Mouse (Mus musculus): ENCODE data around the gene Gm10770. TPM values are rescaled to one million over a fixed set of nuclear protein-coding genes. Genes with fewer than 3 reads are reported as not detected.
"Not testable (repeated sequence)": the region's sequence is repeated elsewhere in the genome, so short reads cannot be mapped to it uniquely, and the experiment has no call there.

Gm10770 gene
- polyA plus RNA-seq (2015; fragmentation: Nextera tagmentation; extraction: Ambion mirVana): not detected in 2 replicates

- H3K4me3 ChIP-seq (replicated peaks); H3K4me2 ChIP-seq; H3K36me3 ChIP-seq; H3K27me3 ChIP-seq; DNase-seq; H3K4me1 ChIP-seq (replicated peaks); H3K27ac ChIP-seq; H3K9ac ChIP-seq; ATAC-seq (ENCODE audit: low read depth); H3K9me3 ChIP-seq (replicated peaks): not testable (repeated sequence)
- whole genome bisulfite sequencing (ENCODE audit: insufficient replicate concordance): 58% methylated on average over 4 of the region's 4 CpGs
Measured at GRCm38 (mm10) chr2:150179579-150179978, at the start of gene Gm10770. TSS of gene Gm10770 (minus strand) at chr2:150179679.

GRCm38 (mm10) chr2:150223263-150223662, 43.8 kb upstream of the Gm10770 start:
- H3K36me3 ChIP-seq; H3K9ac ChIP-seq; H3K27me3 ChIP-seq; H3K4me1 ChIP-seq (replicated peaks); H3K4me3 ChIP-seq (replicated peaks); H3K9me3 ChIP-seq (replicated peaks); DNase-seq; H3K4me2 ChIP-seq; H3K27ac ChIP-seq: not testable (repeated sequence)
- ATAC-seq (ENCODE audit: low read depth): peak; percentile 60; the same call in 1 of the 2 replicates

GRCm38 (mm10) chr2:150218363-150218725, 38.9 kb upstream of the Gm10770 start:
- not testable (repeated sequence) for H3K27ac ChIP-seq; H3K27me3 ChIP-seq; H3K4me1 ChIP-seq (replicated peaks); H3K9me3 ChIP-seq (replicated peaks); DNase-seq; H3K36me3 ChIP-seq; H3K9ac ChIP-seq
- WGBS (ENCODE audit: insufficient replicate concordance): 19% methylated on average over 4 of the region's 4 CpGs
- ATAC-seq (ENCODE audit: low read depth): 0 out of 2 replicates have a peak, but pooled peaks have one; percentile 7
- H3K4me3 ChIP-seq (replicated peaks): peak overlapping the region; percentile 43
- peak overlapping the region; percentile 48 for H3K4me2 ChIP-seq

- not testable (repeated sequence) for H3K9ac ChIP-seq; H3K4me1 ChIP-seq (replicated peaks); H3K36me3 ChIP-seq; H3K27me3 ChIP-seq; H3K27ac ChIP-seq; H3K9me3 ChIP-seq (replicated peaks)
- DNase-seq: peak; percentile 6
- H3K4me2 ChIP-seq: peak within 1 kb of the TSS; percentile 48
- under 1% methylated on average over 15 of the region's 15 CpGs for WGBS (ENCODE audit: insufficient replicate concordance)
- H3K4me3 ChIP-seq (replicated peaks): peak within 1 kb of the TSS; percentile 43
- peak; percentile 99 for ATAC-seq (ENCODE audit: low read depth)
Measured at GRCm38 (mm10) chr2:150217600-150218362, 38.3 kb upstream of the Gm10770 start, which contains the start of gene Zfp937. TSS of gene Zfp937 (plus strand) at chr2:150218073.

GRCm38 (mm10) chr2:150181570-150181999, 2.1 kb upstream of the Gm10770 start, which contains the start of gene Gm14139:
TSS of gene Gm14139 (plus strand) at chr2:150181755.
- DNase-seq; H3K9me3 ChIP-seq (replicated peaks); H3K27ac ChIP-seq; H3K27me3 ChIP-seq; ATAC-seq (ENCODE audit: low read depth); H3K36me3 ChIP-seq; H3K4me2 ChIP-seq; H3K4me1 ChIP-seq (replicated peaks); H3K4me3 ChIP-seq (replicated peaks); H3K9ac ChIP-seq: not testable (repeated sequence)
- 51% methylated on average over 7 of the region's 7 CpGs for WGBS (ENCODE audit: insufficient replicate concordance)

- H3K27me3 ChIP-seq; H3K36me3 ChIP-seq; H3K9me3 ChIP-seq (replicated peaks); H3K4me1 ChIP-seq (replicated peaks); H3K9ac ChIP-seq; DNase-seq; H3K4me2 ChIP-seq; H3K27ac ChIP-seq; H3K4me3 ChIP-seq (replicated peaks); ATAC-seq (ENCODE audit: low read depth): not testable (repeated sequence)
Measured at GRCm38 (mm10) chr2:150181046-150181445, 1.6 kb upstream of the Gm10770 start.

- Histone ChIP-seq H3K9me3 (replicated peaks) (no peaks in the 10 kb centered on the region), H3K27ac (no peak overlapping the region), H3K36me3 (no peaks in the 10 kb centered on the region), H3K4me2 (no peak overlapping the region), H3K27me3 (no peaks in the 10 kb centered on the region), H3K4me1 (replicated peaks) (no peaks in the 10 kb centered on the region), H3K4me3 (replicated peaks) (no peak overlapping the region), H3K9ac (no peak overlapping the region)
- no peak for DNase-seq
- no peak for ATAC-seq (ENCODE audit: low read depth)
Measured at GRCm38 (mm10) chr2:150173833-150174232, 5.6 kb downstream of the Gm10770 start.

- Histone ChIP-seq H3K4me2 (no peak overlapping the region), H3K27me3 (no peaks in the 10 kb centered on the region), H3K27ac (no peak overlapping the region), H3K9ac (no peak overlapping the region), H3K9me3 (replicated peaks) (no peaks in the 10 kb centered on the region), H3K36me3 (no peaks in the 10 kb centered on the region), H3K4me1 (replicated peaks) (no peaks in the 10 kb centered on the region), H3K4me3 (replicated peaks) (no peak overlapping the region)
- DNase-seq (no peak), ATAC-seq (ENCODE audit: low read depth) (no peak)
Measured at GRCm38 (mm10) chr2:150166703-150167102, 12.8 kb downstream of the Gm10770 start.

GRCm38 (mm10) chr2:150136435-150136897, 43.0 kb downstream of the Gm10770 start, which contains the start of gene Zfp120:
TSS of gene Zfp120 (minus strand) at chr2:150136708.
- Histone ChIP-seq H3K4me2 (peak within 1 kb of the TSS; percentile 65), H3K36me3 (no peaks in the 10 kb centered on the region), H3K9ac (peak within 1 kb of the TSS; percentile 80), H3K4me3 (replicated peaks) (peak within 1 kb of the TSS; percentile 71), H3K4me1 (replicated peaks) (peaks cover 18% of the 10 kb centered on the region), H3K9me3 (replicated peaks) (no peaks in the 10 kb centered on the region), H3K27me3 (no peaks in the 10 kb centered on the region), H3K27ac (peak within 1 kb of the TSS; percentile 69)
- DNase-seq (peak; percentile 75), ATAC-seq (ENCODE audit: low read depth) (peak; percentile 99)
- 0% methylated on average over 13 of the region's 13 CpGs for WGBS (ENCODE audit: insufficient replicate concordance)

GRCm38 (mm10) chr2:150132773-150133172, 46.7 kb downstream of the Gm10770 start:
- Histone ChIP-seq H3K27me3 (no peaks in the 10 kb centered on the region), H3K27ac (no peak overlapping the region), H3K4me3 (replicated peaks) (no peak overlapping the region), H3K9me3 (replicated peaks) (no peaks in the 10 kb centered on the region), H3K4me1 (replicated peaks) (peaks cover 18% of the 10 kb centered on the region), H3K4me2 (no peak overlapping the region), H3K9ac (no peak overlapping the region), H3K36me3 (peaks cover 21% of the 10 kb centered on the region; the same call in 1 of the 2 replicates)
- DNase-seq (no peak), ATAC-seq (ENCODE audit: low read depth) (no peak)
- 60% methylated on average over 2 of the region's 2 CpGs for WGBS (ENCODE audit: insufficient replicate concordance)

- peaks cover 18% of the 10 kb centered on the region for H3K4me1 ChIP-seq (replicated peaks)
- not testable (repeated sequence) for H3K9me3 ChIP-seq (replicated peaks); H3K9ac ChIP-seq; H3K27ac ChIP-seq; ATAC-seq (ENCODE audit: low read depth); DNase-seq; H3K27me3 ChIP-seq; H3K4me2 ChIP-seq; H3K4me3 ChIP-seq (replicated peaks)
- 65% methylated on average over 1 of the region's 1 CpGs for whole genome bisulfite sequencing (ENCODE audit: insufficient replicate concordance)
- H3K36me3 ChIP-seq: peaks cover 22% of the 10 kb centered on the region
Measured at GRCm38 (mm10) chr2:150132002-150132401, 47.5 kb downstream of the Gm10770 start.

All from liver, embryonic 13.5 days (tissue).